Mouse (Mus musculus): ENCODE measurements at regions not wholly inside any gene's neighbourhood (a gene's known extent, or its start where the extent isn't known, plus 50 kb on each side); places are given as distances from the start of the nearest gene placed in this dataset.

DNA sequence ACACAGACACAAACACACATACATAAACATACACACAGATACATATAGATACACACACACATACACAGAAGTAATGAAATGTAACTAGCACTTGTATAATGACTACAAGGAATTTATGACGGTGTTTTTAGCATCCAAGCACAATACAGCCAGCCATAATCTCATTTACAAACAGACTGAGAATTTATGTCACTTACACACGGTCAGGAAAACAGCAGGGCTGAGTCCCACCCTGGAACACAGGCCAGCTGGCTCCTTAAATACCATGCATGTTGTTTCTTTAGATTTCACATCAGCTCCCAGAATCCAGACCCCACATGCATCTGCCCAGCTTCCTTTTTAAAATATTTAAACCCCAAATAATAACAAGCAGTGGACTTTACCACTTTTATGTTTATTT lies 123.1 kb upstream of the Clnk start:
- no peak for DNase-seq

DNA sequence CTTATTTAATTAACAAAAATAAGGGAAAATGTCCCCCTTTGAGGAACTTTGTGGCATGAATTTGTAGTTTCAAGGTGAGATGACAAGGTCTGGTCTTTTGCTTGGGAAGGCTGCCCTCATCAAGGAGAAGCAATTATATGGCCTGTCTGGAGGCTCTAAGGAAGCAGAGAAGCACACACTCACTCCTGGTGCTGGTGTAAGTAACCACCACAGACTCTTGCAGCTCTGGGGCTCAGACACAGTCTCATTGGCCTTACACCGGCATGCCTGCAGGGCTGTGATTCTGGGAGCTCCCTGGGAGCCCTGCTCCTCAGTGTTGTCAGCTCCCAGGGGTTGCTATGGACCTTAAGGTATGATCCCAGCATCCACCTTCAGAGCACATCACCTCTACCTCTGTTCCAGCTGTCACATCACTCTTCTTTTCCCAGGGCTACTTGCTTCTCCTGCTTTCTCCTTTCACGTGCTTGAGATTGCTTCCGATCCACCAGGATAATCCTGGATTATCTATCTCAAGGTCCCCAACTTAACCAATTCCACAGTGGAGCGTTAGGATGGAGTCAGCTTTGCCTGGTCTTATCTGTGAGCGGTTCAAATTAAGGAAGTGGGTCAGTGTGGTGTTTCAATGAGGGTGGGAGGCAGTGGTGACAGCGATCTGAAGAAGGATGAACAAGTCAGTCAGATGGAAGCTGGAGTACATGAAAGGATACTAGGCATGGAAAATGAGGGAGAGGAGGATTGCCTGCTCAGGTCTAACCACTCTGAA lies 96.0 kb upstream of the Clnk start:
- no peak for DNase-seq

DNA sequence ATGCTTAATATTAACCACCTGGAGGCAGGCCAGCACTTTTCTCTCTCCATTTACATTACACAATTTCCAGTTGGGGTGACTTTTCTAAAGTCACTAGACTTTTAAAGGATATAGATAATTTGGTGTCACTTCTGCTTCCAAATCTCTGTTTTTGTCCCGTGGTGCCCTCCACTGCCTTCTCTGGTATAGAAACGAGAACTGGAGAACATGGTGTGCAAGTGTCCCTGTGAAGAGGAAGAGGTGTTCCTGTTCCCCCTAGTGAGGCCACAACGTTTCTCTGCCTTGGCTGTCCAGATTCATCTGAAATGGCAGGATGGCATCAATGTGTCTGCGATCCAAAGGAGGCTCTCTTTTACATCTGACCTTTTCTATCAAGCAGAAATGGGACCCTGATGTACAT lies 93.9 kb upstream of the Clnk start:
- DNase-seq = no peak

DNA sequence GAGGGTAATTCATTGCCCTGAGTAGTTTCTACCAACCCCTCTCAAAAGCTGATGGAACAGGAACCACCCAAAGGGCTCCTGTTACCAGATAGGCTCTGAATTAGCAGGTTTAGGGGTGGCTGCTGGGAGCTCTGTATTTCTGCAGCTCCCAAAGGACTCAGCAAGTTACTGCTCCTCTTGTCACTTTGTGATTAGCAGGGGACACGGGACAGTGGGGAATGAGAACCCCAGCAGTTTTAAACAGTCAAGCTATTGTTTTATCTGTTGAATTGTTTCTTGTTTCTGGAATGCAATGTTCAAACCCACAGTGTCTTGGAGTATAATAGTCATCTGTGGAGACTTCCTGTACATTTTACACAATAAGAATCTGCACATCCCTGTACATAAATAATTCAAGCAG lies 90.4 kb upstream of the Clnk start:
- no peak for DNase-seq

DNA sequence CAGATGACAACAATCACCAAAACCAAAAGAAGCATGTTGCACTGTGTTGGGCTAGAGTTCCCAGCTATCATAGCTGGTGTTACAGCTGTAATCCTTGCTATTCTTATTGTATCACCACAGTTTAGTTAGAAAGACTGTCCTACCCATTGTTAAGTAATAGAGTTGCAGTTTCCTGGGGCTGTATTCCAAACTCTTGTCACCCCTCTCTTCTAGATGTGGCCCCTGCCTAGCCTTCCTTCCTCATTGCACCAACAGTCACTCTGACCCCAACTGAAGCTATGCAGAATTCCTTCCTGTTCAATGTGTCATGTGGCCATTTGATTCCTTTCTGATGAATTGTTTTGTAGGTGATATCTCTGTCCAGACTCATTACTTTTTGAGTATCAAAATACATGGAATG lies 87.8 kb upstream of the Clnk start:
- DNase-seq = no peak

GRCm38 (mm10) chr5:38950520-38951288 lies 74.1 kb upstream of the Clnk start:
- no peak for DNase-seq

GRCm38 (mm10) chr5:38945903-38946686 lies 69.5 kb upstream of the Clnk start:
- no peak for DNase-seq

- DNase-seq = no peak
Observed at GRCm38 (mm10) chr5:38932382-38933079, 55.9 kb upstream of the Clnk start.

DNA sequence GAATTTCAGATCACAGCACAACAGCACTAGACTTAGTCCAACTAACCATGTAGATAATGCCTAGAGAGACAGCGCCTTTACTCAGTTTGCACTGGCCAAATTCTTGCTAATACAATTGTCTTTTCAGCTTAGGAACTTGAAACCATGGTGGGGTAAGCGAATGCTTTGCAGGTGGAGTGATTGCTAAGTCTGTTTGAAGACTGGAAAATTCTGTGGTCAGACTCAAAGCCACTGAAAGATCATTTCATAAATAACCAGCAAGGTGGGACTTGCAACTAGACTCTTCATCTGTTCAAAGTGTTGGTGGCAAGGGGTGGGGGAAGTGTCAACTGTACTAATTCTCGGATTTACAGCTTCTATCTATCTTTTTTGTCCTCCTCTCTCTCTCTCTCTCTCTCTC lies 50.4 kb upstream of the Clnk start:
- no peak for DNase-seq
